Mouse (Mus musculus): ENCODE measurements at regions not wholly inside any gene's neighbourhood (a gene's known extent, or its start where the extent isn't known, plus 50 kb on each side); places are given as distances from the start of the nearest gene placed in this dataset.
"Not testable (repeated sequence)": the region's sequence is repeated elsewhere in the genome, so short reads cannot be mapped to it uniquely, and the experiment has no call there.

- no peak for DNase-seq (ENCODE audit: low spot score in 2 of 2)
These were observed 137.7 kb upstream of the Zfp960 start for GRCm38 (mm10) chr17:16926200-16926599.

- peak; percentile 86 to 89 for DNase-seq (ENCODE audit: low spot score in 2 of 2)
These were observed 112.6 kb upstream of the Zfp960 start for GRCm38 (mm10) chr17:16951092-16952016.

- not testable (repeated sequence) for DNase-seq (ENCODE audit: low spot score in 2 of 2)
These were observed 111.8 kb upstream of the Zfp960 start for GRCm38 (mm10) chr17:16952146-16952545.

GRCm38 (mm10) chr17:16997241-16997640, 66.7 kb upstream of the Zfp960 start:
- not testable (repeated sequence) for DNase-seq (ENCODE audit: low spot score in 2 of 2)

- DNase-seq (ENCODE audit: low spot score in 2 of 2): peak; percentile 83 to 87
These were observed 59.2 kb upstream of the Zfp960 start for GRCm38 (mm10) chr17:17004632-17005265.

- DNase-seq (ENCODE audit: low spot score in 2 of 2): not testable (repeated sequence)
These were observed 58.6 kb upstream of the Zfp960 start for GRCm38 (mm10) chr17:17005267-17005666.

Data from urinary bladder, postnatal 36 days (tissue).